Mouse (Mus musculus) cortical plate, adult 2 months (tissue): ENCODE measurements around the gene Tldc2. TPM values are rescaled to one million over a fixed set of nuclear protein-coding genes. Genes with fewer than 3 reads are reported as not detected.

Experiments used
- H3K27ac ChIP-seq: fragments of 200-500 bp; 2 replicates; pipeline ENCODE4 v1.5.1; 2012; ENCODE audit warnings: low read length, control low read depth, inconsistent platforms; ENCODE audit not compliant: insufficient read depth
- H3K4me1 ChIP-seq: fragments of 200-500 bp; 2 replicates; pipeline ENCODE4 v1.6.1; 2011; ENCODE audit warnings: low read length; ENCODE audit not compliant: control insufficient read depth, insufficient read depth
- H3K4me3 ChIP-seq: fragments of 200-500 bp; 2 replicates; pipeline ENCODE4 v1.5.1; 2011; ENCODE audit warnings: mild to moderate bottlenecking, low read length, control low read depth; ENCODE audit not compliant: insufficient read depth
- CTCF ChIP-seq: fragments of 200-500 bp; IDR thresholded peaks from 2 replicates; pipeline ENCODE4 v1.5.1; 2011; ENCODE audit warnings: mild to moderate bottlenecking, control low read depth, low read length; ENCODE audit not compliant: insufficient read depth; ENCODE audit errors: extremely low read depth
- POLR2A ChIP-seq: fragments of 200-500 bp; IDR thresholded peaks from 2 replicates; pipeline ENCODE4 v1.6.1; 2011; ENCODE audit warnings: mild to moderate bottlenecking, low read length, control low read depth; ENCODE audit not compliant: insufficient read depth; ENCODE audit errors: extremely low read depth
- polyA plus RNA-seq: library from polyadenylated mRNA; depleted of rRNA; stranded (reverse); fragments of >200 nt; gene quantifications from 2 replicates; pipeline ENCODE4 v1.2.3, GENCODE M21; 2012

Gene Tldc2
- polyA plus RNA-seq, 1 experiment, result not detected

DNA sequence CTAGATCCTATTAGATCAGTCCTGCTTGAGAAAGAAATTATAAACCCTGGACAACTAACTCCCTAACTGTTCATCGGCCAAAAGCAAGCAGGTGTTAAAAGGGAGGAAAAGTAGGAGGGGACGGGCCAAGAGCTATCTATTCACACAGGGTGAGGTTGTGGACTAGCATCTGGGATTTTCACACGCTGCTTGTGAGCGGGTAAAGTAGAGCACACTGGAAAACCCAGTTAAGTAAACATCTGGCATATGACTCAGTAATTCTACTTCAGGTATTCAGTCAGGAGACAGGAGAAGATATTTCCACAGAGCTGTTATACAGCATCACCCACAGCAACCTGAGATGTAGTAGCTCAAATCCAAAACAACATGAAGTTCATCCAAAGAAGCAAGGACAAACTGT lies 31.7 kb downstream of the Tldc2 start:
- TF ChIP-seq CTCF (no peak), POLR2A (no peak)

DNA sequence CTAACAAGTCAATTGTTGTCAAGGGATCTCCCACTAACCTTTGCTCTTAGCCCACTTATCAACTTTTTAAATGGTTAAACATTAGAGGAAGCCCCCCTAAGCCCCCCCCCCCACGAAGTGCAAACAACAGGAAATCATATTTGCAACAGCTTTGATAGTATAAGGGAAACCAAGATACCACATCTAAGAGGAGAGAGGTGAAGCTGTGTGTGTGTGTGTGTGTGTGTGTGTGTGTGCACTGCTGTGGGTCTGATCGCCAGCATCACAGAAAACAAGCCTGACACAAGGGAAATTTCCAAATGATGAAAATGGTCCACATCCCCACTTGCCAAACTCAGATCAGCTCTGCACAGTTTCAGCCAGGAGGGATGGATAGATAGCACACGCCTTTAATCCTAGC lies 32.2 kb downstream of the Tldc2 start:
- H3K27ac ChIP-seq, result no peak overlapping the region
- no peak overlapping the region for H3K4me3 ChIP-seq
- TF ChIP-seq CTCF (no peak), POLR2A (no peak)
- H3K4me1 ChIP-seq, result no peaks in the 10 kb centered on the region

More for the DNA sequence above, 31.7 kb downstream of the Tldc2 start:
- no peaks in the 10 kb centered on the region for H3K4me1 ChIP-seq
- H3K4me3 ChIP-seq, result no peak overlapping the region
- H3K27ac ChIP-seq, result no peak overlapping the region

DNA sequence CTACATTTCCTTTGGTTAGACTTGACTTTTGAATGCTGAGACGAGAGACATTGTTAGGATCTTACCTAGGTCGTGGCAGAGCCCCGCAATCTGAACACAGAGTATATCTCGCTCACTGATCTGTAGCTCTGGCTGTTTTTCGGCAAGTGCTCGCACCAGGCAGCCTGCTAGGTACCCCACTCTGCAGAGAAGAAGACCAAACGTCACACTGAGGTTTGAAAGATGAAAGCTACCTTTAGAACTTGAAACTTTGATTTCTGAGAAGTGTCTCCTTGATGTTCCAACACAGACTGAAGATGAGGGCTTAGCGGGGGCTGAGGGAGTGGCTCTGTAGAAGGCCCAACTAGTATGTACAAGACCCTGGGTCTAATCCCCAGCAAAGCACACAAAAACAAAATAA lies 34.9 kb downstream of the Tldc2 start:
- no peak overlapping the region for H3K27ac ChIP-seq
- H3K4me1 ChIP-seq, result no peaks in the 10 kb centered on the region
- H3K4me3 ChIP-seq, result no peak overlapping the region
- TF ChIP-seq POLR2A (no peak), CTCF (no peak)

DNA sequence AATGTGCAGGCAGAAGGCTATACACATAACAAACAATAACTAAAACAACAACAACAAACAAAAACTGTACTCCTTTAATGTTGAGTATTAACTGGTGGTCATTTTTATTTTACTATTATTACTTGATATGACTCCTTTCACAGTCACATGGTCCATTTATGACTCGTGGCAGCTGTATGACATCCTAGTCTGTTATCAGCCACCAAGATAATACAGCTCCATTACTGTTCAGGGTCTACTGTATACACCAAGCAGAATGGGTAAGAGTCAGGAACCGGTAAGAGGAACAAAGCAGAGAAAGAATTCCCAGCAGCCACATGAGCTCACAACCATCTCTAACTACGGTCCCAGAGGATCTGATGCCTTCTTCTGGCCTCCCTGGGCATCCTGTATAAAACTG lies 38.4 kb downstream of the Tldc2 start:
- H3K4me1 ChIP-seq, result no peaks in the 10 kb centered on the region
- H3K4me3 ChIP-seq, result no peak overlapping the region
- H3K27ac ChIP-seq, result no peak overlapping the region
- TF ChIP-seq CTCF, result no peak
- TF ChIP-seq POLR2A, result no peak

DNA sequence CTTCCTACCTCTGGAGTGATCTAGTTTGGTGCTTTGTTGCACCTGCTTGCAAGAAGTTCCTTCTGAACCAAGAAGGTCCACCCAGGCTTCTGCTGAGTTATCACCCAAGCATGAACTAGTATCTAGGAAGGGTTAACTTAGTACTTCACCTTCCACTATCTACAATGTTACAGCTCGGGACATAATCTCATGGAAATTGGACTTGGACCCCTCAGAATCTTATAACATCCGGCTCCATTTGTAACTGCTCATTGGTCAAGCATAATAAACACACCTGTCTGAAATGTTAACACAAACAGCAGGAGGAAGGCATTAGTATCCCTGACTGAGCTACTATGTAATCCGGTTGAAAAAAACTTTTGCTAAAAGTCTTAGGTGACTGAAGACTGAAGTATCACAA lies 40.5 kb downstream of the Tldc2 start:
- TF ChIP-seq CTCF (no peak), POLR2A (no peak)

DNA sequence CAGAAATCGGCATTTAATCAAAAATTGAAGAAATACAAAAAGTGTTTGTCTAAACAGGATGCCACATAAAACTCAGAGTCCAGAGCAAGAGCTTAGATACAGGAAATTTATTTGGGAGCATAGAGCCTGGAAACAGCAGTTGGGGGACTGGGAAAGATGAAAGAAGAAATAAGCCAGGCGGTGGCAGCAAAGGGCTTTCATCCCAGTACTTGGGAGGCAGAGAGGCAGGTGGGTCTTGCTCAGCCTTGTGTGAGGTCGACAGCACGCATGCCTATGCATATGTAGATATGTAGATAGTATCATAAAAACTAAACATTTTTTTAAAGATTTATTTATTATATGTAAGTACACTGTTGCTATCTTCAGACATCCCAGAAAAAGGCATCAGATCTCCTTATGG lies 41.2 kb downstream of the Tldc2 start:
- Histone ChIP-seq H3K27ac (no peak overlapping the region), H3K4me3 (no peak overlapping the region), H3K4me1 (no peaks in the 10 kb centered on the region)
- peak; percentile 37 for TF ChIP-seq CTCF
- TF ChIP-seq POLR2A, result no peak

More for the DNA sequence above, 40.5 kb downstream of the Tldc2 start:
- Histone ChIP-seq H3K27ac (no peak overlapping the region), H3K4me1 (no peaks in the 10 kb centered on the region), H3K4me3 (no peak overlapping the region)

DNA sequence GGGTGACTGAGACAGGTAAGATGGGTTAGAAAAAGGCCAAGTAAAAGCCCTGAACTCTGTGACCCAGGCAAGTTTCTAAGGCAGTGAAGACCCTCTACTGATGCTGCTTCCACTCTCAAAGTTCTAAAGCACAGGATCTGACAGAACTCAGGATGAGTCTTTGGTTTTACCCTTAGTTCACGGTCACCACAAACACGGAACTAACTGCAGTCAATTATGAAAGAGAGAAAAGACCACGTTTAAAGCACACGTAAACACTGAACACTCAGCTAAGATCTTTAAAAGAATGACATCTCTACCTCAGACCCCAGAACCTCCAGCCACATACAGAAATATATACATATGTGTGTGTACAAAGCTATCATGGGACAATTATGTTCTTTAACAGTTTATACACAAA lies 42.2 kb downstream of the Tldc2 start:
- no peak overlapping the region for H3K4me3 ChIP-seq
- no peaks in the 10 kb centered on the region for H3K4me1 ChIP-seq
- TF ChIP-seq POLR2A, result no peak
- TF ChIP-seq CTCF, result no peak
- no peak overlapping the region for H3K27ac ChIP-seq

DNA sequence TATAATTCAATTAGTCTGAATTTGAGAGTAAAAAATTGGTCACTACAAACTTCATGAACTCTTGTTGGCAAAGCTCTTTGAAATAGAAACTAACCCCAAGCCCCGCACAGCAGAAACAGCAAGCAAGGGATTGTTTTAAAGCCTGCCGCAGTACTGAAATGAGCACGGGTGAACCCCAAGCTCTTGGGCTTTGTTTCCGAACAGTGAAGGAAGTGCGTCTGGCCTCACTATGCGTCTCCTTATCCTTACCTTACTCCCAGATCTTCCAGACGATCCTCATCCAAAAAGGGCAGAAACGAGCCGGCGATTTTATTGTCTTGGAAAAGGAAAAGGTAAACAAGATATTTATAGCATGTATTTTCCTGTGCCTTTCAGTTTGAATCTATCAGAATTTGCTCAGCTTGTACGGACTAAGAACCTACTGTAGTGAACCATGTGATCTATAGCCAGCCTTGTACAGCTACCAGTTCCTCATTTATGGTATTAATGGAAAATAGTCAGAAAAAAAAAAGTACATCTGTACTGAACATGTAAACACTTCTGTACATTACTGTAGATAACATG lies 42.8 kb downstream of the Tldc2 start:
- no peak for TF ChIP-seq CTCF
- no peak for TF ChIP-seq POLR2A
- Histone ChIP-seq H3K27ac (no peak overlapping the region), H3K4me1 (no peaks in the 10 kb centered on the region), H3K4me3 (no peak overlapping the region)

DNA sequence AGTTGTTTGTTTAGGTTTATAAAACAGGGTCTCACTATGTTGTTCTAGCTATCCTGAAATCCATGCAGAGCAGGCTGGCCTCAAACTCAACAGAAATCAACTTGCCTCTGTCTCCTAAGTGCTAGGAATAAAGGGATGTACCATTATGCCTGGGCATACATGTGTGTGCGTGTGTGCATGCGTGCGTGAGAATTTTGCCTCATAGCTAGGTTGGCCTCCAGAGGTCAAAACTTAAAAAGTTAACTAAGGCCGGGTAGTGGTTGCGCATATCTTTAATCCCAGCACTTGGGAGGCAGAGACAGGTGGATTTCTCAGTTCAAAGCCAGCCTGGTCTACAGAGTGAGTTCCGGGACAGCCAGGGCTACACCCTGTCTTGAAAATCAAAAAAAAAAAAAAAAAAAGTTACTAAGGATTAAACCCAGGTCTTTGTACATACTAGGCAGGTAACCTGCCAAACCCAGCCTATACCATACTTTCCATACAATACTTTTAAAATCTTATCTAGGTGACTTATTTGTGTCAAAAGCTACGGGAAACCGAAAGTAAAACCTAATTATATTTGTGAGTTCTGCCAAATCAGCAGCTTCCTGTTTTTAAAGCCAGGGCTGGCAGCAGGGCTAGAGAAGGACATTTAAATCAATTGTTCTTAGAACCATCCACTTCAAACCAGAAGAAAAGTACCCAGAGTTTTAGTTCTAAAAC lies 44.1 kb downstream of the Tldc2 start:
- H3K4me1 ChIP-seq, result no peaks in the 10 kb centered on the region
- no peak for TF ChIP-seq CTCF
- TF ChIP-seq POLR2A, result no peak

DNA sequence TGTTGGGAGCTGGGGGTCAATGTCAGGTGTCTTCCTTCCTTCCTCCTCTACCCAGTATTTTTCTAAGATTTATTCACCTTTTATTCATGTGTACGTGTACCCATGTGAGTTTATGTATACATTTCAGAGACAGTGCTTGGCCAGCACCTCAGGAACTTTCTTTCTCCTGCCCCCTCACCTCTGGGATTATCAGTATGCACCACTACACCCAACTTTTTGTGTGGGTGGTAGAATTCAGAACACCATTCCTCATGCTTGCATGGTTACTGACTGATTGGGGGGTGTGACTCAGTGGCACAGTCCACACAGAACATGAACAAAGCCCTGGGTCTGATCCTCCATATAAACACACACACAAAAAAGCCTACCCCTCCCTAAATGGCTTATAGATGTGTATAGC lies 45.2 kb downstream of the Tldc2 start:
- Histone ChIP-seq H3K27ac (no peak overlapping the region), H3K4me3 (no peak overlapping the region), H3K4me1 (no peaks in the 10 kb centered on the region)
- TF ChIP-seq POLR2A (no peak), CTCF (no peak)

More for the DNA sequence above, 44.1 kb downstream of the Tldc2 start:
- no peak overlapping the region for H3K4me3 ChIP-seq
- no peak overlapping the region for H3K27ac ChIP-seq
